Mouse (Mus musculus) heart, postnatal 0 days (tissue): ENCODE results near the gene Slc11a2. TPM values are rescaled to one million over a fixed set of nuclear protein-coding genes. Genes with fewer than 3 reads are reported as not detected.

Source experiments
- ATAC-seq: fragments of 200-750 bp; cut with Nextera tagmentation; 2 replicates; pipeline ENCODE4 v1.8.0; 2017; ENCODE audit warnings: low read depth, moderate number of reproducible peaks, moderate library complexity; ENCODE audit not compliant: insufficient read depth
- DNase-seq: peaks from one replicate; pipeline ENCODE4 v3.0.0-alpha.2; 2016; ENCODE audit warnings: low spot score
- H3K27ac ChIP-seq: fragments of 300-500 bp; sonication (generic); 2 replicates; pipeline ENCODE4 v1.5.1; 2014; ENCODE audit warnings: low read depth, mild to moderate bottlenecking
- H3K27me3 ChIP-seq: fragments of 300-500 bp; sonication (generic); 2 replicates; pipeline ENCODE4 v1.6.1; 2014; ENCODE audit warnings: low read length, mixed read lengths; ENCODE audit not compliant: control insufficient read depth, insufficient read depth
- H3K36me3 ChIP-seq: fragments of 300-500 bp; sonication (generic); replicated peaks from 2 replicates; pipeline ENCODE4 v1.6.1; 2014; ENCODE audit warnings: low read length, mixed read lengths; ENCODE audit not compliant: control insufficient read depth, insufficient read depth
- H3K4me1 ChIP-seq: fragments of 300-500 bp; sonication (generic); 2 replicates; pipeline ENCODE4 v1.6.1; 2014; ENCODE audit warnings: antibody characterized with exemption; ENCODE audit not compliant: control insufficient read depth, insufficient read depth
- H3K4me2 ChIP-seq: fragments of 300-500 bp; sonication (generic); 2 replicates; pipeline ENCODE4 v1.6.1; 2014; ENCODE audit warnings: low read depth, mild to moderate bottlenecking, low read length, moderate library complexity
- H3K4me3 ChIP-seq: fragments of 300-500 bp; sonication (generic); 2 replicates; pipeline ENCODE4 v1.5.1; 2014; ENCODE audit warnings: low read depth, low read length
- H3K9ac ChIP-seq: fragments of 300-500 bp; sonication (generic); replicated peaks from 2 replicates; pipeline ENCODE4 v1.6.1; 2014; ENCODE audit warnings: low read depth, low read length, mixed read lengths
- H3K9me3 ChIP-seq: fragments of 300-500 bp; sonication (generic); replicated peaks from 2 replicates; pipeline ENCODE4 v1.6.1; 2016; ENCODE audit warnings: low read length; ENCODE audit not compliant: control insufficient read depth
- CTCF ChIP-seq: IDR thresholded peaks from 2 replicates; pipeline ENCODE4 v1.5.1; 2016; ENCODE audit warnings: antibody characterized with exemption, control low read depth, low read depth
- EP300 ChIP-seq: IDR thresholded peaks from 2 replicates; pipeline ENCODE4 v1.6.1; 2016; ENCODE audit warnings: antibody characterized with exemption, low read depth
- WGBS: fragments of 180-500 bp; shearing (Covaris S2); extraction: QIAGEN DNeasy Blood & Tissue Kit; methylation state at CpG from one replicate; pipeline ENCODE4 v1.1.7; 2014; 5-methylcytosine and 5-hydroxymethylcytosine counted together
- polyA plus RNA-seq: library from polyadenylated mRNA; unstranded; fragments of >200 nt; fragmentation: Nextera tagmentation; extraction: Ambion mirVana; gene quantifications from 2 replicates; pipeline ENCODE4 v1.2.1, GENCODE M21; 2015
- total RNA-seq: library from RNA; depleted of rRNA; stranded (reverse); fragments of >200 nt; gene quantifications from 2 replicates; pipeline ENCODE4 v1.2.3, GENCODE M21; 2014; ENCODE audit warnings: low replicate concordance

Gene Slc11a2
- total and polyA plus RNA-seq, 2 experiments from 2014 or later: 13.9 to 66.7 TPM

- no peak overlapping the region for H3K4me2 ChIP-seq
- H3K4me1 ChIP-seq: no peaks in the 10 kb centered on the region
- no peaks in the 10 kb centered on the region for H3K27me3 ChIP-seq
- H3K27ac ChIP-seq: no peak overlapping the region
- WGBS: 76% methylated on average over 4 of the region's 4 CpGs
- ATAC-seq (no peak), DNase-seq (no peak)
- no peaks in the 10 kb centered on the region for H3K36me3 ChIP-seq
- no peak overlapping the region for H3K9ac ChIP-seq
- H3K9me3 ChIP-seq: no peaks in the 10 kb centered on the region
- no peak for TF ChIP-seq CTCF
- TF ChIP-seq EP300: no peak
- H3K4me3 ChIP-seq: no peak overlapping the region
These were observed 23.7 kb upstream of the Slc11a2 start for GRCm38 (mm10) chr15:100448572-100448971.

- Histone ChIP-seq H3K4me1 (peaks cover 4% of the 10 kb centered on the region; the same call in 1 of the 2 replicates), H3K9me3 (no peaks in the 10 kb centered on the region), H3K4me3 (no peak overlapping the region), H3K27ac (no peak overlapping the region), H3K27me3 (no peaks in the 10 kb centered on the region), H3K4me2 (no peak overlapping the region), H3K36me3 (no peaks in the 10 kb centered on the region), H3K9ac (no peak overlapping the region)
- DNase-seq (no peak), ATAC-seq (no peak)
- TF ChIP-seq EP300 (no peak), CTCF (no peak)
- 69% methylated on average over 2 of the region's 2 CpGs for WGBS
These were observed 22.0 kb upstream of the Slc11a2 start for GRCm38 (mm10) chr15:100446887-100447286.

GRCm38 (mm10) chr15:100443126-100443922 is 18.5 kb upstream of the Slc11a2 start:
- under 1% methylated on average over 22 of the region's 31 CpGs for WGBS
- TF ChIP-seq CTCF: no peak
- peaks cover 4% of the 10 kb centered on the region; the same call in 1 of the 2 replicates for H3K4me1 ChIP-seq
- DNase-seq (peak; percentile 96), ATAC-seq (peak; percentile 99)
- no peaks in the 10 kb centered on the region for H3K36me3 ChIP-seq
- H3K27me3 ChIP-seq: no peaks in the 10 kb centered on the region
- peak overlapping the region; percentile 40 for H3K4me3 ChIP-seq
- peak overlapping the region; percentile 49 for H3K9ac ChIP-seq
- no peaks in the 10 kb centered on the region for H3K9me3 ChIP-seq
- peak overlapping the region; percentile 83 for H3K27ac ChIP-seq
- peak overlapping the region; percentile 67 for H3K4me2 ChIP-seq

- WGBS: 51% methylated on average over 10 of the region's 10 CpGs
- H3K9me3 ChIP-seq: no peaks in the 10 kb centered on the region
- ATAC-seq (no peak), DNase-seq (no peak)
- no peak overlapping the region for H3K4me3 ChIP-seq
- no peak overlapping the region for H3K27ac ChIP-seq
- no peaks in the 10 kb centered on the region for H3K27me3 ChIP-seq
- no peak overlapping the region for H3K4me2 ChIP-seq
- no peaks in the 10 kb centered on the region for H3K36me3 ChIP-seq
- H3K4me1 ChIP-seq: no peaks in the 10 kb centered on the region
- no peak for TF ChIP-seq CTCF
- TF ChIP-seq EP300: no peak
- no peak overlapping the region for H3K9ac ChIP-seq
These were observed 11.6 kb upstream of the Slc11a2 start for GRCm38 (mm10) chr15:100436518-100436917.

- no peak overlapping the region for H3K4me3 ChIP-seq
- H3K4me1 ChIP-seq: no peaks in the 10 kb centered on the region
- ATAC-seq: no peak
- no peak overlapping the region for H3K27ac ChIP-seq
- H3K4me2 ChIP-seq: no peak overlapping the region
- TF ChIP-seq EP300: no peak
- no peak for TF ChIP-seq CTCF
- H3K36me3 ChIP-seq: no peaks in the 10 kb centered on the region
- no peaks in the 10 kb centered on the region for H3K27me3 ChIP-seq
- DNase-seq: no peak
- H3K9me3 ChIP-seq: no peaks in the 10 kb centered on the region
- 28% methylated on average over 4 of the region's 4 CpGs for WGBS
- H3K9ac ChIP-seq: no peak overlapping the region
These were observed 11.2 kb upstream of the Slc11a2 start for GRCm38 (mm10) chr15:100436112-100436511.

- no peak overlapping the region for H3K9ac ChIP-seq
- WGBS: 63% methylated on average over 4 of the region's 4 CpGs
- no peak overlapping the region for H3K27ac ChIP-seq
- no peaks in the 10 kb centered on the region for H3K27me3 ChIP-seq
- no peak for ATAC-seq
- no peaks in the 10 kb centered on the region for H3K9me3 ChIP-seq
- no peaks in the 10 kb centered on the region for H3K4me1 ChIP-seq
- no peaks in the 10 kb centered on the region for H3K36me3 ChIP-seq
- DNase-seq: no peak
- TF ChIP-seq EP300: no peak
- no peak for TF ChIP-seq CTCF
- no peak overlapping the region for H3K4me3 ChIP-seq
- no peak overlapping the region for H3K4me2 ChIP-seq
These were observed 8.4 kb upstream of the Slc11a2 start for GRCm38 (mm10) chr15:100433234-100433633.
